Mouse (Mus musculus): Measurements from ENCODE around the gene Tsen54.

GRCm38 (mm10) chr11:115800981-115801380 lies 13.5 kb upstream of the Tsen54 start:
- TF ChIP-seq FLI1 (IDR thresholded peaks at IDR 0.05; ENCODE audit: low read length) (no peak), GATA1 (IDR thresholded peaks at IDR 0.05; ENCODE audit: borderline replicate concordance, low read length) (no peak)

Data from megakaryocyte, embryonic 14.5 days (primary cell).